Mouse (Mus musculus) B cell, adult 62 days (primary cell): Measurements from ENCODE around the gene Adam6b. TPM values are rescaled to one million over a fixed set of nuclear protein-coding genes. Genes with fewer than 3 reads are reported as not detected.

Experiments
- total RNA-seq: library from RNA; stranded (reverse); gene quantifications from 4 replicates; pipeline ENCODE4 v1.2.4, GENCODE M21; 2023

Gene Adam6b
- total RNA-seq = 1.6 to 2.2 TPM (median 2.1 TPM) in 4 replicates

DNA sequence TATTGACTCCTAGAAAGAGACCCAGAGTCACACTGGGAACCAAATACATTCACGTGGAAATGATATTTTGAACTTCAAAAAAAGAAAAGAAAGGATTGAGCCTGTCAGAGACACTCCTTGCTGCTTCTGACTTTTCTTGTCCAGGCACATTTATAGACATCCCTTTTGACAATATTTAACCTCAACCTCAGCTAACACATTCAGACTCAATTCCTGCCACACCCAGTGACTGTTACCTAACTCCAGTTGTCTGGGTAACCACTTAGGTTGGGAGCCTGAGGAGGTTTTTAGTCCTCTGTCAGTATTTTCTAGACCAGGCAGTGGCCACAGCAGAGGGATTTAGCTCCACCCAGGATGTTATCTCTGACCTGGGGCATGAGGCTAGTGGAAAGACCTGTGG lies at the start of gene Adam6b:
Gene Adam6b, plus strand, starts transcription at position 301 of the 400 bp plus-strand sequence.

Other genes starting within 250 kb of the Adam6b start
- not detected in 4 replicates for gene Adam6a, start 54.4 kb downstream of the Adam6b start, total RNA-seq